ENCODE assay signal across 26 mouse cellular contexts in genomic region chr5:21160781-21161180, GRCm38 (mm10). TPM values are rescaled to one million over a fixed set of nuclear protein-coding genes. Genes with fewer than 3 reads are reported as not detected.
DNase-seq lines count a peak whose midpoint lies in the region; ATAC-seq and TF ChIP-seq lines count a peak whose summit lies in the region.
"Had no signal": no experiment of that assay in that cellular context is flagged by ENCODE, and none has a peak within 500 bp of the region (broad histone marks: within the 10 kb centered on the region; RNA-seq: fewer than 3 reads in every experiment).

No protein-coding gene starts in this region.

- peak; percentile 58 for DNase-seq in heart, adult 11 months
- DNase-seq in liver, postnatal 0 days = no peak
- DNase-seq in layer of hippocampus, postnatal 14 days (ENCODE audit: low spot score in 2 of 2) = no peak
- DNase-seq: adrenal gland, adult 8-10 months; adrenal gland, postnatal 25 days; cerebellum, adult 18-20 months; cerebellum, adult 9-10 months; cerebellum, postnatal 14 days; gastrocnemius, adult 2 months; gastrocnemius, postnatal 14 days; heart, adult 18-20 months; heart, postnatal 14 days; heart, postnatal 4 days had no signal

- no peaks in the 10 kb centered on the region for H3K9me3 ChIP-seq in heart, embryonic 11.5 days (replicated peaks; ENCODE audit: control insufficient read depth, low read length)
- H3K9me3 ChIP-seq in liver, embryonic 12.5 days (replicated peaks) = peaks cover 5% of the 10 kb centered on the region; the same call in 1 of the 2 replicates
- 0 out of 2 replicates have a peak, but pooled peaks cover 5% of the 10 kb centered on the region for H3K9me3 ChIP-seq in liver, postnatal 0 days (ENCODE audit: low read length)
- no peaks in the 10 kb centered on the region for H3K9me3 ChIP-seq in liver, embryonic 15.5 days (replicated peaks)
- no peaks in the 10 kb centered on the region for H3K9me3 ChIP-seq in forebrain, embryonic 12.5 days
- H3K9me3 ChIP-seq: forebrain, embryonic 13.5 days had no signal

- no peaks in the 10 kb centered on the region for H3K27me3 ChIP-seq in heart, embryonic 11.5 days (ENCODE audit: control insufficient read depth, insufficient read depth, low read length)
- H3K27me3 ChIP-seq in liver, embryonic 12.5 days (replicated peaks) = no peaks in the 10 kb centered on the region
- H3K27me3 ChIP-seq in liver, postnatal 0 days (ENCODE audit: insufficient read depth, low read length) = no peaks in the 10 kb centered on the region
- no peaks in the 10 kb centered on the region for H3K27me3 ChIP-seq in liver, embryonic 15.5 days
- H3K27me3 ChIP-seq in forebrain, embryonic 12.5 days = no peaks in the 10 kb centered on the region
- H3K27me3 ChIP-seq: embryonic facial prominence, embryonic 13.5 days; forebrain, embryonic 13.5 days; heart, embryonic 13.5 days had no signal

- no peak overlapping the region for H3K4me3 ChIP-seq in heart, embryonic 11.5 days (ENCODE audit: low read depth, low read length)
- H3K4me3 ChIP-seq in liver, embryonic 12.5 days = no peak overlapping the region
- H3K4me3 ChIP-seq in liver, postnatal 0 days (ENCODE audit: low read depth, low read length) = no peak overlapping the region
- H3K4me3 ChIP-seq in liver, embryonic 15.5 days (replicated peaks) = no peak overlapping the region
- no peak overlapping the region for H3K4me3 ChIP-seq in forebrain, embryonic 12.5 days (replicated peaks)
- H3K4me3 ChIP-seq: embryonic facial prominence, embryonic 13.5 days; erythroblast, embryonic 14.5 days; forebrain, embryonic 13.5 days; gastrocnemius, adult 2 months; heart, embryonic 13.5 days had no signal

- no peak overlapping the region for H3K9ac ChIP-seq in heart, embryonic 11.5 days (ENCODE audit: low read depth, low read length)
- H3K9ac ChIP-seq in liver, embryonic 12.5 days = no peak overlapping the region
- H3K9ac ChIP-seq in liver, postnatal 0 days (replicated peaks) = no peak overlapping the region
- H3K9ac ChIP-seq in liver, embryonic 15.5 days = no peak overlapping the region
- no peak overlapping the region for H3K9ac ChIP-seq in forebrain, embryonic 12.5 days
- H3K9ac ChIP-seq: embryonic facial prominence, embryonic 13.5 days; forebrain, embryonic 13.5 days; heart, embryonic 13.5 days; hindbrain, embryonic 14.5 days had no signal

- no peak for ATAC-seq in heart, embryonic 11.5 days (replicated peaks; ENCODE audit: insufficient number of reproducible peaks, low FRiP score, low TSS enrichment)
- ATAC-seq in liver, embryonic 12.5 days = peak; percentile 79
- no peak for ATAC-seq in liver, postnatal 0 days
- peak; percentile 58 for ATAC-seq in liver, embryonic 15.5 days (ENCODE audit: insufficient read depth)
- ATAC-seq in megakaryocyte-erythroid progenitor cell, adult 5-6 weeks (replicated peaks; ENCODE audit: low FRiP score, low TSS enrichment, poor library complexity, severe bottlenecking) = peak; percentile 86
- no peak for ATAC-seq in forebrain, embryonic 12.5 days (ENCODE audit: low FRiP score)
- ATAC-seq: activated CD4-positive, CD25-positive, alpha-beta regulatory T cell, adult 4 months; forebrain, embryonic 13.5 days; forebrain, embryonic 16.5 days; hindbrain, postnatal 0 days had no signal

- no peaks in the 10 kb centered on the region for H3K4me1 ChIP-seq in heart, embryonic 11.5 days (ENCODE audit: control insufficient read depth, insufficient read depth, low read length)
- peaks cover 22% of the 10 kb centered on the region for H3K4me1 ChIP-seq in liver, embryonic 12.5 days
- H3K4me1 ChIP-seq in liver, postnatal 0 days (ENCODE audit: insufficient read depth) = no peaks in the 10 kb centered on the region
- H3K4me1 ChIP-seq in liver, embryonic 15.5 days (replicated peaks) = peaks cover 11% of the 10 kb centered on the region; the same call in 1 of the 2 replicates
- no peaks in the 10 kb centered on the region for H3K4me1 ChIP-seq in forebrain, embryonic 12.5 days
- H3K4me1 ChIP-seq: embryonic facial prominence, embryonic 13.5 days; forebrain, embryonic 13.5 days; heart, embryonic 13.5 days had no signal

- TF ChIP-seq CTCF in liver, postnatal 0 days (IDR thresholded peaks at IDR 0.05; ENCODE audit: low read depth) = no peak

- whole genome bisulfite sequencing in heart, embryonic 11.5 days (ENCODE audit: insufficient replicate concordance) = 22% methylated on average over 1 of the region's 1 CpGs
- 16% methylated on average over 1 of the region's 1 CpGs for WGBS in liver, embryonic 12.5 days (ENCODE audit: insufficient replicate concordance)
- WGBS in liver, postnatal 0 days (ENCODE audit: insufficient replicate concordance) = 32% methylated on average over 1 of the region's 1 CpGs
- WGBS in liver, embryonic 15.5 days (ENCODE audit: insufficient replicate concordance) = 10% methylated on average over 1 of the region's 1 CpGs
- 81% methylated on average over 1 of the region's 1 CpGs for WGBS in forebrain, embryonic 12.5 days

- no peak overlapping the region for H3K27ac ChIP-seq in heart, embryonic 11.5 days (ENCODE audit: low read depth, low read length)
- H3K27ac ChIP-seq in liver, embryonic 12.5 days = 0 out of 2 replicates have a peak overlapping the region, but pooled peaks have one; percentile 40
- no peak overlapping the region for H3K27ac ChIP-seq in liver, postnatal 0 days (ENCODE audit: low read depth)
- H3K27ac ChIP-seq in liver, embryonic 15.5 days (replicated peaks) = no peak overlapping the region
- no peak overlapping the region for H3K27ac ChIP-seq in forebrain, embryonic 12.5 days
- H3K27ac ChIP-seq: embryonic facial prominence, embryonic 13.5 days; forebrain, embryonic 13.5 days; gastrocnemius, adult 2 months; heart, embryonic 13.5 days; hindbrain, embryonic 14.5 days; hindbrain, postnatal 0 days had no signal

- no peak overlapping the region for H3K4me2 ChIP-seq in heart, embryonic 11.5 days
- no peak overlapping the region for H3K4me2 ChIP-seq in liver, embryonic 12.5 days
- no peak overlapping the region for H3K4me2 ChIP-seq in liver, postnatal 0 days (ENCODE audit: low read depth, low read length)
- H3K4me2 ChIP-seq in liver, embryonic 15.5 days = no peak overlapping the region
- H3K4me2 ChIP-seq in forebrain, embryonic 12.5 days = no peak overlapping the region
- H3K4me2 ChIP-seq: embryonic facial prominence, embryonic 13.5 days; forebrain, embryonic 13.5 days; heart, embryonic 13.5 days; hindbrain, embryonic 14.5 days had no signal

- TF ChIP-seq EP300 in liver, postnatal 0 days (IDR thresholded peaks at IDR 0.05; ENCODE audit: low read depth) = no peak

- H3K36me3 ChIP-seq in heart, embryonic 11.5 days (ENCODE audit: control insufficient read depth, insufficient read depth, low read length) = no peaks in the 10 kb centered on the region
- H3K36me3 ChIP-seq in liver, embryonic 12.5 days = no peaks in the 10 kb centered on the region
- H3K36me3 ChIP-seq in liver, postnatal 0 days (replicated peaks; ENCODE audit: insufficient read depth, low read length) = no peaks in the 10 kb centered on the region
- no peaks in the 10 kb centered on the region for H3K36me3 ChIP-seq in liver, embryonic 15.5 days (replicated peaks)
- H3K36me3 ChIP-seq in forebrain, embryonic 12.5 days (replicated peaks) = no peaks in the 10 kb centered on the region
- H3K36me3 ChIP-seq: embryonic facial prominence, embryonic 13.5 days; heart, embryonic 13.5 days had no signal

RNA-seq across cellular contexts. Expression of gene Gsap, which starts 25.3 kb away (rescaled TPM):
- 0.39 and 1.4 TPM in 2 replicates for polyA plus RNA-seq in heart, embryonic 11.5 days (2014; fragmentation: Nextera tagmentation; extraction: Ambion mirVana)
- polyA plus RNA-seq in liver, embryonic 12.5 days (2016; fragmentation: Nextera tagmentation; extraction: Ambion mirVana) = 2.6 and 2.7 TPM in 2 replicates
- polyA plus RNA-seq in liver, postnatal 0 days (2015; fragmentation: Nextera tagmentation; extraction: Ambion mirVana) = 2.9 and 3.2 TPM in 2 replicates
- 1.9 and 2.2 TPM in 2 replicates for polyA plus RNA-seq in liver, embryonic 15.5 days (2015; fragmentation: Nextera tagmentation; extraction: Ambion mirVana)
- total RNA-seq in megakaryocyte-erythroid progenitor cell, adult 5-6 weeks (2014; fragmentation: Nextera tagmentation) = 1.5 and 2.6 TPM in 2 replicates
- total RNA-seq in megakaryocyte-erythroid progenitor cell, adult 5-6 weeks (2017) = 1.1 and 1.3 TPM in 2 replicates
- 1 to 10 TPM; 8.5 to 8.9 TPM for total RNA-seq in layer of hippocampus, postnatal 14 days (2021)
- polyA plus RNA-seq in forebrain, embryonic 12.5 days (2016; fragmentation: Nextera tagmentation; extraction: Ambion mirVana) = 2.8 and 3.6 TPM in 2 replicates

Comparison
In these comparisons a context has a peak if more than half of its experiments do, and no peak if none do; other contexts are left out.
1. ATAC-seq: peak in liver, embryonic 12.5 days (single experiment), liver, embryonic 15.5 days (single experiment) and megakaryocyte-erythroid progenitor cell, adult 5-6 weeks (single experiment); none in heart, embryonic 11.5 days (single experiment), liver, postnatal 0 days (single experiment) and forebrain, embryonic 12.5 days (single experiment).